Mouse (Mus musculus) spleen, adult 2 months (tissue): ENCODE measurements around the gene Bcl2l2.

Experiments
- CTCF ChIP-seq: fragments of 200-500 bp; IDR thresholded peaks from 2 replicates; pipeline ENCODE4 v1.5.1; 2011; ENCODE audit warnings: mild to moderate bottlenecking, inconsistent platforms; ENCODE audit not compliant: insufficient read depth, insufficient read length, insufficient replicate concordance; ENCODE audit errors: extremely low read depth
- POLR2A ChIP-seq: fragments of 200-500 bp; IDR thresholded peaks from 2 replicates; pipeline ENCODE4 v1.6.1; 2011; ENCODE audit warnings: low read depth, low read length, inconsistent platforms

DNA sequence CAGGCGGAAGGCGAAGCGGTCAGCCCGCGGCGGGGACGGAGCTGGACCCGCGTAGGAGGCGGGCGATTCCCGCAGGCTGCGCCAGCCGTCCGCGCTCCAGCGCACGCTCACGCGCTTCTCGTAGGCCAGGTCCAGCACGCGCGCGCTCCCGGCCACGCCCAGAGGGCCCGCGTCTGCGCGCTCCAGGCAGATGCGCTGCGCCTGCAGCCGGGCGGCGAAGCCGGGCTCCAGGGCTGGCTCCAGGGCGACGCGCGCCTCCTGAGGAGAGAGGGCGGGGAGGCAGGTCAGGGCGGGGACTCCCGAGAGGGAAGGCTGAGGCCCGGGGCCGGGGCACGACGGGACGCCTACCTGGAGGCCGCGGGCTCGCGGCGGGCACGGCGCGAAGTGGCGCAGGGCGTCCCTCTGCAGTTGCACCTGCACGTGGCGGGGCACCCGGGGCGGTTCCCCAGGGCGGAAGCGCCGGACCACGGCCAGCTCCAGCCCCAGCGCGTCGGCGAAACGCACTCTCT is 6.6 kb upstream of the Bcl2l2 start:
- TF ChIP-seq CTCF = no peak
- TF ChIP-seq POLR2A = no peak
